Mouse (Mus musculus): Measurements from ENCODE around the gene C87436. TPM values are rescaled to one million over a fixed set of nuclear protein-coding genes. Genes with fewer than 3 reads are reported as not detected.

Gene C87436
- total RNA-seq (2023) = 41.8 TPM

DNA sequence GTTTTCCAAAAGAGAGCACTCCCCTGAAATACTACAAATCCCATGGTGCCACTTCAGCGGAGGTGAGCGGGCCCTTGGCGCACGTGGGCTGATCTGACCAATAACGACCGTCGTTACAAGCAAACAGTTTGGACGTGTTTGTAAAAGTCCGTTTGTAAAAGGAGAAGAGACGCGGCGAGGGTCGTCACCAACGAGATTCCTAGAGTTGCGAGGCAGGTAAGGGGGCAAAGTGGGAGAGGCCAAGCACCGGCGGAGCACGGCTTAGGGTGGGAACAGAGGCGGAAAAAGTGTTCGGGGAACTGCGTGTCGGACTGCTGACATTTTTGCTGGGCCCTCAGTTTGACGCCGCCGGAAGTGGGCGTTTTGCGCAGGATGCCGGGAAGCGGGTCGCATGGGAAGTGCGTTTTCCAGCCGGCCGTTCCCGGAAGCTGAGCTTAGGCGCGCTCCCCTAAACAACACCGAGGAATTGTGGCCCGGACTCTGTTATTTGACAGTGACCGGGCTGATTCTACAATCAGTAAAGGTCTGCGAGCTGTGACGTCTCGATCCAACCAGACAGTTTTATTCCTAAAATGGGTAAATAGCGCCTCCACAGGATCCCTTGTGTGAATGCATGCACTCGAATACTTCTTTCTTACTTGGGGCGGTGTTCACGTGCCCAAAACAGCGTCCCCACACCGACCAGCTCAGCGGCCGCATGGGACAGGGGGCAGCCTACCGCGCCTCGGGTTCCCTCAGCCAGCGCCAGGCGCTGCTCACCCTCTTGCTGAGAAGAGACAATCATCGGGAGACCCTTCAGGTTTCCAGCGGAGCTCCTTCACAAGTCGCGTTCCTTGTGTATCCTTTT, at the start of gene C87436:
C87436 (plus strand) TSS at position 103 of the 847 bp plus-strand sequence.

DNA sequence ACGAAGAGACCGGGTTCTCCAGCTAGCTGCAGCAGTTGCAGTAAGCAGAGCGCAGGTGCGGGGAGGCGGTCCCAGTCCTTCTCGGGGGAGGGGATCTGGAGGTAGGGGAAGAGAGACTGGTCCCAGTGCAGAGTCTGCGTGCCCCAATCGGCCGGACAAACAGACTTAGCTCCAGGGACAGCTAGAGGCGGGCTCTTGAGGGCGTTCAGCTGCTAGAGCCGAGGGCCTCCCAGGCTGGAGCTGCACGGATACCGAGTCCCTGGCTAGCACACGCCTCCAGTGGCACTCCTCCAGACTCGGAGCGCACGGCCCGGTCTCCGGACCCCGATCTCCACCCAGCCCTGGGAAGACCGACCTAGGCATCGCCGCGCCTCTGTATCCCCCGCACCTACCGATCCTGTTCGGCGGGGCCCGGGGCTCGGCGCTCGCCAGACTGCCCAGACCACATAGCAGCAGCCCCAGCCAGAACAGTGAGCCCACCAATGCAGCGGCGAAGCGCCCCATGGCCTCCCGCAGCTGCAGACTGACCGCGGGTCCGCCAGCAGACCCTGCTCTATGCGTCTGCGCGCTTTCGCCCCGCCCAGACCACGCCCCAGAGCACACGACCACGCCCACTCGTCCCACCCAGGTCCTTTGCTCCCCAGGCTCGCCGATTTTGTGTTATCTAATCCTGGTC, 41.5 kb upstream of the C87436 start, which contains the start of gene Pcyox1:
Pcyox1 (minus strand) TSS at position 574 of the 676 bp plus-strand sequence.

DNA sequence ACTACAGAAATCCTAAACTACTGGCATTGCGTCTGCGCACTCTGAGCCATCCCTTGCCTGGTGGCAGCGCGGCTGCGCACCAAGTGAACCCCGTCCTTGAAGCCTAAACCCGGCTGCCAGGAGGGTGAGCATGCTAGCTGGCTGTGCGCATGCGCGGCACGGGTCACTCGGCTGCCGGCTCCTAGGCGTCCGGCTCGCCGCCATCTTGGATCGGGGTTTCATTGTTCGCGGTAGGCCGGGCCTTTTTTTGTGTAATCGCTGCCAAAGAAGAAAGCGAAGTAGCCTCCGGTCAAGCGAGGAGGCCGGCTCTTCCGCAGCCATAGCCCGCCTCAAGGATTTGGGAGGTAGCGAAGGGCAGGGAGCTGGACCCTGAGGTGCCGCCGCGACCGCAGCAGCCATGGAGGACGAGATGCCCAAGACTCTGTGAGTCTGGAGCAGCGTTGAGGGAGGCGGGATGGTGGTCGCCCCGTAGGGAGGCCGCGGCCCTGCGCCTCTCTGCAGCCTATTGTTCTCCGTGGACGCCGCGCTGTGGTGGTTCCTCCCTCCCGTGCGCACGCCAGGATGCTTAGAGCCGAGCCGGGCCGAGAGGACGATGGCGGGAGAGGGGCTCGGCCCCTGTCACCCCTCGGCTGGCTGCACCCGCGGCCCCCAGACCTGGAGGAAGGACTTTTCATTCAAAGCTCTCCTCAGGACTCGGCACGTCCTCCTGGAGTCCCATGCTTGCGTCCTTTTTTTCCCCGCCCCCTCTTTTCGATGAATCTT, 33.9 kb upstream of the C87436 start, which contains the start of gene Tia1:
Tia1 (plus strand) TSS at position 120 of the 762 bp plus-strand sequence.

GRCm38 (mm10) chr6:86426358-86426757, 11.8 kb upstream of the C87436 start, which contains the start of gene Gm44790:
Gene Gm44790, plus strand, starts transcription at chr6:86426658.

Other genes with a start within 250 kb of the C87436 start
- gene Tgfa, start 243.2 kb upstream of the C87436 start, total RNA-seq (2023) = not detected
- gene Fam136a, start 72.7 kb upstream of the C87436 start, total RNA-seq (2023) = 14.2 TPM
- gene Snrpg, start 67.1 kb upstream of the C87436 start, total RNA-seq (2023) = 217 TPM
- 8.6 TPM for gene Pcyox1, start 41.2 kb upstream of the C87436 start, total RNA-seq (2023)
- gene Tia1, start 34.2 kb upstream of the C87436 start, total RNA-seq (2023) = 68.8 TPM
- gene Gm44790, start 11.7 kb upstream of the C87436 start, total RNA-seq (2023) = 4.8 TPM
- 239 TPM for gene Pcbp1, start 87.9 kb downstream of the C87436 start, total RNA-seq (2023)
- 1.0 TPM for gene Asprv1, start 189.8 kb downstream of the C87436 start, total RNA-seq (2023)
- 56.9 TPM for gene Mxd1, start 230.8 kb downstream of the C87436 start, total RNA-seq (2023)
- 40.2 TPM for gene Snrnp27, start 246.1 kb downstream of the C87436 start, total RNA-seq (2023)